Mouse (Mus musculus) c-Kit-positive CD71-positive TER-119-negative erythroid progenitor cells, embryonic 14.5 days (primary cell): ENCODE measurements around the gene Wrap73.

Experiments used
- DNase-seq: peaks from one replicate; pipeline ENCODE4 v3.0.0-alpha.2; 2013; ENCODE audit warnings: low read depth

Gene Wrap73

GRCm38 (mm10) chr4:154142211-154143040 lies at the start of gene Wrap73:
TSS of gene Wrap73 (plus strand) at chr4:154142372.
- peak; percentile 86 for DNase-seq

DNA sequence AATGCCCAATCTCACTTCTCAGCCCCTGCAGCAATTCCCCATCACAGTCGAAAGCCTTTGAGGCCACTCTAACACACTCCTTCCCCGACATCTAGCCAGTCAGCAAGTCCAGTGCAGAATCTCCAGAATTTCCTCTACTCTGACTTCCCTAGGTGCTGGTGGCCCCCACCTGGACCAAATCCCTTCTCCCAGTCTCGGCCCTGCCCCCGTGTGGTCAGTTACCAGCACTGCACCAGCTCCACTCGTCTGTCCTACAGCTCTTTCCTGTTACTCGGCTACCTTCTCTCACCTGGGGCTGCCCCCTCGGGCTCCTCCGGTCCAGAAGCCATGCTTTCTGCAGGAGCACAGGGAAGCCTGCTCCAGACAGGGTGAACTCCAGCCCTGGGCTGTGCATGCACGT lies 49.0 kb upstream of the Wrap73 start:
- DNase-seq = peak; percentile 39

GRCm38 (mm10) chr4:154096111-154096510 lies 46.1 kb upstream of the Wrap73 start:
- DNase-seq = no peak

DNA sequence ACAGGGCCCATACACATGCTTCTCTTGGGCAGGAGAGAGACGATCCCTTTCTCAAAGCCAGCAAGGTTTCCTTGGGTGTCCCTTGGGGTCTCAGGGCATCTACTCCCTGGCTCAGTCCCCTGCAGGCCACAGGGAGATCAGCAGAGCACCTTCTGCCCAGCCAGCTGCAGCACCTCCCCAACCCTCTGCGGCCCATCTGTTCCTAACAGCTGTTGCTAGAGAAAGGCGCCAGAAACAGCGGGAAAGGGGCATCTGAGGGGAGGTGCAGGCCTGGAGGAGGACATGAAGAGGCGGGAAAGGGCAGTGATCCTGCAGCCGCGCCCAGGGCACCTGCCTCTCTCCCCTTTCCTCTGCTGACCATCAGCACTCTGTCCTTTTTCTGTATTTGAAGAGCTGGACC lies 42.8 kb upstream of the Wrap73 start:
- DNase-seq = no peak

DNA sequence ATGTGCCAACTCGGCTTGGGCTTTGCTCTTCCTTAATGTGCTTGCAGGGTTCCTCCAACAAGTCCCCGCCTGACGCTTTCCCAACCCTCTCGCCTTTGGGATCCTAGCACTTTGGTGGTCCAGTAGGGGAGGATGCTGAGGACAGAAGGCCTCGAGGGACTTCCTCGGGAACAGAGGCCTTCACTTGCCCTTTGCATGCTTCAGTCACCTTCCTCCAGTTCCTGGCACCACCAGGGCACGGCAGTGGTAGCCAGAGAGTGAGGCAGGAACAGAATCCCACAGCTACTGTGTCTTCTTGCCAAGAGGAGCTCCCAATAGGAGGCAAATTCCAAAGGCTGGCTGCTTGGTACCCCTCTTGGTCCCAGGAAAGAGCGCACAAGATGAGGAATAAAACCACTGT lies 38.8 kb upstream of the Wrap73 start:
- no peak for DNase-seq

DNA sequence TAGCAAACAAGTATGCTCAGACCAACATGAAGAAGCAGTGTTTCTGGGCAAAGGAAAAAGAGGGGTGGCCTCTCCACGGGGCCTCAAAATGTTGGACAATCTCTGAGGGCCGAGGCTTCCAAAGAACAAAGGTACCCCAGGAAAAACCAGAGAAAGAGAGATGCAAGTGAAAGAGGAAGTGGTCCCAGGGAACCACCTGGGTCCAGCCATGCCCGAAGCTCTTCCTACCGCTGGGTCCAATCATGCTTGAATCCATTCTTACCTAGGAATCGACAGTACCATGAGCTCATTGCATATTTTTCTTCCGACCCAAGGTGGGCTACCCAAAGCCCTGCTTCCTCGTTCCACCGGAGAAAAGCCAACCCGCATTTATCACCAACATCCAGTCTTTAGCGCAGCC lies 38.3 kb upstream of the Wrap73 start:
- DNase-seq = no peak

DNA sequence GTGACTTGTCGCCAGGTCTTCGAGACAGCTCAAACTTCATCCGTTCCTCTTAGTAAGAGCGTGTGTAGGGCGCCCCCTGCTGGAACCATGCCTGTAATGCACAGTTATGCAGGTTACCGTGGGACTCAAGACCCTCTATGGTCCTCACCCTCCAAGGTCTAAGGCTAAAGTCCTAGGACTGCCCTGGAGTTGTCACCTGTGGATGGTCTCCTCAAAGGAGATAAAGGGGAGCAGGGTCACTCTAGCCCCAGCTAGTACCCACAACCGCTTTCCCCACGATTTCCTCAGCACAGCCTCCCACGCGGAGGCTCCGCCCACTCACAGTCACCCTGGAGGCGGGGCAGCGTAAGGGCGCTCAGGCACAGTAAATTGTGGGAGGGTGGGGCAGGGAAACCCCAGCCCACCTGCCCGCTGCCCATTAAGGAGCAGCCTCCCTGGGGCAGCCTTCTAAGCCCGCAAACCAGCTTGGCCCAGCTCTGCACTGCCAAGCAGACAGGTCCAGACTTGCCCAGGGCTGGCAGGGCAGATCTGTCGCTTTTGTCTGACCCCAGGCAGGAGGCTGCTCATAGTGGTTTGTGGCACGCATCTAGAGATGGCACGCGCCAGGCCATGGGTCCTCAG lies 36.7 kb upstream of the Wrap73 start:
- DNase-seq = peak; percentile 53

DNA sequence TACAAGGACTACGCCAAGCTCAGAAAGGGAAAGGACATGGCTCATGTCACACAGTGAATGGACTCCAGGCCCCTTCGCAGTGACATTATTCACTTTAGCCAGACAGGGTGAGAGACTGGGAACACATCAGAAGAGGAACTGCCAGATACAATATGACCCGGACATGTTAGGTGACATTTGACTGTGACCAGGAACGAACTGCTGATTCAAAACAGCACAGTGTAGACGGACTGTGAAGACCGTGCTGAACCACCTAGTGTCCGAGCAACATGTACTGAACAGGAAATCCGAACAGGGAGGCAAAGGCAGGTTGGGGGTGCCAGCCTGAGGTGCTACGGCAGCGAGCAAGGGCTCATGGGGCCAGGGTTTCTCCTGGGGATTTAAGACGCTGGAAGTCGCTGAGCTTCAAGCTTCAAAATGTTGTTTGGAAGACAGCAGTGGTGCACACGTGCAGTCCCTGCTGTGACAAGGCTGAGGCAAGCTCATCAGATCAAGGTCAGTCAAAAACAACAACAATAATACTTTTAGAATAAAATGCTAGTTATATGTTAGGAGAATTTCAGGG lies 35.6 kb upstream of the Wrap73 start:
- DNase-seq = no peak

GRCm38 (mm10) chr4:154109216-154109849 lies 32.8 kb upstream of the Wrap73 start:
- DNase-seq = no peak

- no peak for DNase-seq
Observed at GRCm38 (mm10) chr4:154109850-154110243, 32.3 kb upstream of the Wrap73 start.

DNA sequence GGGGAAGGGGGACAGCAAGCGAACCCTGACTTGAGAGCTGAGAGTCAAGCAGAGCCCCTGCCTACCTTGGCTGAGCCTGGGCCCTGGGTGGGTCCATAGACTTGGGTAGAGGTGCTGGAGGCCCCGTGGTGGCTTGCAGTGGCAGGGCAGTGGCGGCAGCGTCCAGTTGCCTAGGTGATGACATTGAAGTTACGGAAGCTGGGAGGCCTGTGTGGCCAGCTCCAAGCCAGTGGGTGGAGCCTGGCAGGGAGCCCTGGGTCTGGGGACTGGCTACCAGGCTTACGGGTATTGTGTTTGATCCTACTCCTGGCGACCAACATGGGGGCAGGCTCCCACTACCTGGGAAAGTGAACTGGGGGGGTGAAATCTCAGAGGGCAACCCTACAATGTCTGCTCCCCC lies 25.8 kb upstream of the Wrap73 start:
- DNase-seq = no peak

DNA sequence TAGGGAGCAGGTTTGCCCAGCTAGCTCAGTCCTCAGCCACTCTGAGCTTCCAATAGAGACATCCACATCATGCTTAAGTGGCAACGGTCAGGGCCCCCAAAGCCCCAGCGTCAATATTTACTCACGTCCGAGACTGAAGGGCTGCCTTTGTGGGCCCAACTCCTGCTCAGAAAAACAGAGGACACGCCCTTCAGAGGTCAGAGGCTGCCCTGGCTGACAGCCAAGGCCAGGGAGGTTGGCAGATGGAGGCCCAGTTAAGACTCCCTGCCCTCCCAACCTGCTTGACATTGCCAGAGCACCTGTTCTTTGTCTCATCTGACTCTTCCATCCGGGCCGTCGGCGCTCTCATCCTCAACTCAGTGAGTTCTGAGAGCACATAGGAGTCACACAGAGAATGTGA lies 23.4 kb upstream of the Wrap73 start:
- no peak for DNase-seq

GRCm38 (mm10) chr4:154119208-154119607 lies 23.0 kb upstream of the Wrap73 start:
- DNase-seq = no peak

GRCm38 (mm10) chr4:154121800-154122199 lies 20.4 kb upstream of the Wrap73 start:
- peak; percentile 67 for DNase-seq

DNA sequence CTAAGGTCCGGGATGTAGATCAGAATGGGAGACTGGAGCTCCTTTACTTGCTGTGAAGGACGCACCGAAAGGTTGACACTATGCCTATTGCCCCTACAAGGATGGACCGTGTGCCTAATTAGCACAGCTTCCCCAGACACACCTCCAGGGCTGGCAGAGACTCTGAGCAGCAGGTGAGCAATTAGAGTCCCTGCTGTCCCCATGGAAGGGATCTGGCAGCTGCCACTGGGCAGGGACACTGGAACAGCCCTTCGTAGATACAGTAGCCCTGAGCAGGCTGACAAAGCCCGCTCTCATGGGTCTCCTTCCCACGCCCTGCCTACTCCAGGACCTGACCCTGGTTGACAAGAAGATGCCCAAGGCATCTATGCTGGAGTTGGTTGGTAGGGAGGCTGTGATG lies 19.8 kb upstream of the Wrap73 start:
- DNase-seq = no peak

DNA sequence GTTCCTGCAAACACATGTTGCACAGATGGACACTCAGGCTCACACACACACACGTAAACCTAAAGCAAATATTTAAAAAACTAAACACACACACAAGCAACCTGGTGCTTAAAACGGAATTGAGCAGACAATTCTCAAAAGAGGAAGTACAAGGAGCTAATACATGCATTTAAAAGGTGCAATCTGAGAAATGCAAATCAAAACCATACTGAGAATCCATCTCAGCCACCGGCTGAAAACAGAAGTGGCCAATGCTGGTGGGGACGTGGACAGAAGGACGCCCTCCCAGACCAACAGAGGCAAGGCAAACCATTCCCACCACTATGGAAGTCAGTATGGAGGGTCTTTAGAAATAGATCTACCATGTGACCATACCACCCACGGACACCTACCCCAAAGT lies 18.6 kb upstream of the Wrap73 start:
- DNase-seq = no peak

DNA sequence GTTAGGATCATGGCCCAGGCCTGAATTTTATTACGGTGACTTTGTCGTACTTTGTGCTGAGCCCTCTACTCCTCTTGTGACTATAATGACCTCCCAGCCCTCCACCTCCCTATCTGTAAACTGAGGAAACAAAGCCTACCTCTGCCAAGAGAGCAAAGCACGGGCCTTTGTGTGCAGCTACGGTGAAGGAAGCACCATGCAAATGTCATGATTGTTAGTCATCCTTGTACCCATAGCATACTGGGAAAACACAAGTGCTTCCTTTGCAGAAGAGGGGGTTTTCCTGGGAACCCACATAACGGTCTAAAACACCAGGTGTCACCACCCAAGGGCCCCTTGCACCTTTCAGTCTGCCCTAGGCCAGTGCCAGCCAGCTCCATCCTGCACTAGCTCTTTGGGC lies 17.0 kb upstream of the Wrap73 start:
- no peak for DNase-seq

DNA sequence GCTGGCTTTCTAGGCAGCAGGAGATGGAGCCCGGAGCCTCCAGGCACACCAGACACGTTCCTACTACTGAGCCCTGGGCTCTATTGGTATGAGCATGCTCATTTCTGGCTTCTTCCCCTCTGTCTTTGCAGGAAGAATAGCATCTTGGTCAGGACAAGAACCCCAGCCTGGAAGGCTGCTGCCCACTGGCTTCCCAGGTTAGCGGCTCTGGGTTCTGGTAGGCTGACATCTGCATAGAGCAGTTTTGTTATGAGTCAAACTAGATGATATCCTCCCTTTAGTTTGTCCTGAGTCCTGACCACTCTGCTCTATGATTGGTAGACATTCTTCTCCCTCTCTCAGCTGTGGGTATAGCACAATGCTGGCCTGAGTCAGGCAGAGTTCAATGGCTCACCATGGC lies 14.9 kb upstream of the Wrap73 start:
- DNase-seq = no peak

GRCm38 (mm10) chr4:154129950-154130349 lies 12.2 kb upstream of the Wrap73 start:
- no peak for DNase-seq

GRCm38 (mm10) chr4:154131894-154132293 lies 10.3 kb upstream of the Wrap73 start:
- DNase-seq = no peak

DNA sequence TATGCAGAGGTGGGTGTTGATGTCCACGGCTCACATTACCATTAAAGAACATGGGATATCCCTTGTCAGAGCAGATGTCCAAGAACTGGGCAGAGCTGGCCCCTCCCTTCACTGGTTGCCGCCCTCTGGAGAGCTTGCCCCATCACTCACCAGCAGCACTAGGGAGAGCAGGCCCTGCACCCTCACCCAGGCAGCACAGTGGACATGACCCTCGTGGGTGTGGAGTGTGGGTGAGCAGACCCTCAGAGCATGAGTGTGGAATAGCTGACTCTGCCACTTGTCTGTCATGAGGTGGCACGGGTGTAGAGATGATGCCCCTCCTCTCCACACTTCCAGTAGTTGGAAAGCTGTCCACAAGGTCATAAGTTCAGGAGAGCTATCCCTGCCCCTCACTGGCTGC lies 7.4 kb upstream of the Wrap73 start:
- no peak for DNase-seq

DNA sequence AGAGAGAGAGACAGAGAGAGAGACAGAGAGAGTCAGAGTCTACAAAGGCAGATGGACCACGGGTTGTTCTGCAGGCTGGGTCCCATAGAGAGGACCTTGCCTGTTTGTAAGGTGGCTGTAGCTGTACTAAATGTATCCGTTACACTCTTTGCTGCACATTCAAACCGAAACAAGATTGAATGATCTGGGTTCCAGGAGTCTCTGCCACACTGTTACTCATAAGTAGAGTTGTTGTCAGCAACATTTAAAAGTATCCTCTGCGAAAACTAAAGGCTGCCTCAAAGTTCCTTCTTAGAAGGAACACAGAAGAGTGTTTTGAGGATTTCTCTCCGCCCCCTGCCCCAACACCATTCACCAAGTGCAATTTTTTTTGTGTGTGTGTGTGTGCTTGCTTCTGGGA lies 5.0 kb upstream of the Wrap73 start:
- no peak for DNase-seq

GRCm38 (mm10) chr4:154139671-154140181 lies 2.4 kb upstream of the Wrap73 start:
- DNase-seq = no peak

DNA sequence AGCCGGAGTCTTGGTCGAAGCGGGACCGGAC lies 2.2 kb upstream of the Wrap73 start, which contains the start of gene Trp73:
Trp73 (minus strand) TSS at position 27 of the 31 bp plus-strand sequence.
- no peak for DNase-seq
